Mouse (Mus musculus) forebrain, embryonic 13.5 days (tissue): Measurements from ENCODE around the gene Tgfb3. TPM values are rescaled to one million over a fixed set of nuclear protein-coding genes. Genes with fewer than 3 reads are reported as not detected.
A peak's percentile ranks its signal among the peaks of the same experiment; 100 is the strongest.

Experiments used
- ATAC-seq: fragments of 200-750 bp; cut with Nextera tagmentation; 2 replicates; pipeline ENCODE4 v1.8.0; 2017
- H3K27ac ChIP-seq: fragments of 300-500 bp; sonication (generic); 2 replicates; pipeline ENCODE4 v1.5.1; 2015; ENCODE audit warnings: inconsistent platforms, mild to moderate bottlenecking, moderate library complexity
- H3K27me3 ChIP-seq: fragments of 300-500 bp; sonication (generic); 2 replicates; pipeline ENCODE4 v1.6.1; 2015; ENCODE audit warnings: mild to moderate bottlenecking, inconsistent platforms
- H3K36me3 ChIP-seq: fragments of 300-500 bp; sonication (generic); 2 replicates; pipeline ENCODE4 v1.6.1; 2015; ENCODE audit warnings: mild to moderate bottlenecking, inconsistent platforms; ENCODE audit not compliant: poor library complexity, severe bottlenecking
- H3K4me1 ChIP-seq: fragments of 300-500 bp; sonication (generic); 2 replicates; pipeline ENCODE4 v1.6.1; 2015; ENCODE audit warnings: inconsistent platforms
- H3K4me2 ChIP-seq: fragments of 300-500 bp; sonication (generic); 2 replicates; pipeline ENCODE4 v1.6.1; 2015; ENCODE audit warnings: inconsistent platforms, mild to moderate bottlenecking, moderate library complexity
- H3K4me3 ChIP-seq: fragments of 300-500 bp; sonication (generic); 2 replicates; pipeline ENCODE4 v1.5.1; 2015; ENCODE audit warnings: mild to moderate bottlenecking, inconsistent platforms
- H3K9ac ChIP-seq: fragments of 300-500 bp; sonication (generic); 2 replicates; pipeline ENCODE4 v1.6.1; 2015; ENCODE audit warnings: mild to moderate bottlenecking, inconsistent platforms
- H3K9me3 ChIP-seq: fragments of 300-500 bp; sonication (generic); replicated peaks from 2 replicates; pipeline ENCODE4 v1.6.1; 2016; ENCODE audit warnings: inconsistent platforms
- WGBS: fragments of 180-500 bp; shearing (Covaris S2); methylation state at CpG from one replicate; pipeline ENCODE4 v1.1.7; 2015; 5-methylcytosine and 5-hydroxymethylcytosine counted together
- polyA plus RNA-seq: library from polyadenylated mRNA; unstranded; fragments of >200 nt; fragmentation: Nextera tagmentation; extraction: Ambion mirVana; gene quantifications from 2 replicates; pipeline ENCODE4 v1.2.1, GENCODE M21; 2015

Gene Tgfb3
- polyA plus RNA-seq, 1 experiment from 2014 or later, result 5.7 TPM

GRCm38 (mm10) chr12:86078176-86078552 is 677 bp downstream of the Tgfb3 start:
- peak overlapping the region; percentile 65 for H3K9ac ChIP-seq
- no peak for ATAC-seq
- 11% methylated on average over 9 of the region's 9 CpGs for WGBS
- H3K4me2 ChIP-seq, result peak overlapping the region; percentile 78
- no peaks in the 10 kb centered on the region for H3K9me3 ChIP-seq
- H3K27me3 ChIP-seq, result peaks cover 24% of the 10 kb centered on the region
- peaks cover 30% of the 10 kb centered on the region for H3K4me1 ChIP-seq
- H3K4me3 ChIP-seq, result peak overlapping the region; percentile 49
- peak overlapping the region; percentile 25; the same call in 1 of the 2 replicates for H3K27ac ChIP-seq
- H3K36me3 ChIP-seq, result no peaks in the 10 kb centered on the region

GRCm38 (mm10) chr12:86077736-86078135 is 1.1 kb downstream of the Tgfb3 start:
- ATAC-seq, result no peak
- WGBS, result 24% methylated on average over 11 of the region's 11 CpGs
- Histone ChIP-seq H3K27ac (peak overlapping the region; percentile 25; the same call in 1 of the 2 replicates), H3K4me3 (peak overlapping the region; percentile 49), H3K27me3 (peaks cover 24% of the 10 kb centered on the region), H3K4me2 (peak overlapping the region; percentile 78), H3K36me3 (no peaks in the 10 kb centered on the region), H3K4me1 (peaks cover 26% of the 10 kb centered on the region), H3K9me3 (no peaks in the 10 kb centered on the region), H3K9ac (peak overlapping the region; percentile 65)

GRCm38 (mm10) chr12:86077322-86077721 is 1.5 kb downstream of the Tgfb3 start:
- H3K4me3 ChIP-seq, result peak overlapping the region; percentile 49
- WGBS, result 31% methylated on average over 8 of the region's 8 CpGs
- H3K9me3 ChIP-seq, result no peaks in the 10 kb centered on the region
- H3K9ac ChIP-seq, result peak overlapping the region; percentile 65
- ATAC-seq, result no peak
- peaks cover 26% of the 10 kb centered on the region for H3K4me1 ChIP-seq
- peaks cover 24% of the 10 kb centered on the region for H3K27me3 ChIP-seq
- no peaks in the 10 kb centered on the region for H3K36me3 ChIP-seq
- H3K27ac ChIP-seq, result 0 out of 2 replicates have a peak overlapping the region, but pooled peaks have one; percentile 25
- peak overlapping the region; percentile 78 for H3K4me2 ChIP-seq

GRCm38 (mm10) chr12:86076321-86076901 is 2.4 kb downstream of the Tgfb3 start:
- Histone ChIP-seq H3K9me3 (no peaks in the 10 kb centered on the region), H3K36me3 (no peaks in the 10 kb centered on the region), H3K27ac (no peak overlapping the region), H3K27me3 (peaks cover 24% of the 10 kb centered on the region), H3K9ac (no peak overlapping the region), H3K4me2 (peak overlapping the region; percentile 78), H3K4me1 (peaks cover 26% of the 10 kb centered on the region), H3K4me3 (peak overlapping the region; percentile 49)
- WGBS, result 7% methylated on average over 13 of the region's 13 CpGs
- no peak for ATAC-seq

GRCm38 (mm10) chr12:86075358-86075757 is 3.5 kb downstream of the Tgfb3 start:
- H3K27me3 ChIP-seq, result peaks cover 24% of the 10 kb centered on the region
- 82% methylated on average over 7 of the region's 7 CpGs for WGBS
- no peaks in the 10 kb centered on the region for H3K36me3 ChIP-seq
- no peak overlapping the region for H3K9ac ChIP-seq
- no peak for ATAC-seq
- H3K4me2 ChIP-seq, result peak overlapping the region; percentile 78
- peak overlapping the region; percentile 49; the same call in 1 of the 2 replicates for H3K4me3 ChIP-seq
- H3K9me3 ChIP-seq, result no peaks in the 10 kb centered on the region
- peaks cover 31% of the 10 kb centered on the region for H3K4me1 ChIP-seq
- no peak overlapping the region for H3K27ac ChIP-seq

GRCm38 (mm10) chr12:86074681-86075080 is 4.2 kb downstream of the Tgfb3 start:
- 86% methylated on average over 12 of the region's 12 CpGs for WGBS
- Histone ChIP-seq H3K9ac (no peak overlapping the region), H3K27ac (no peak overlapping the region), H3K4me2 (no peak overlapping the region), H3K4me3 (no peak overlapping the region), H3K9me3 (no peaks in the 10 kb centered on the region), H3K36me3 (no peaks in the 10 kb centered on the region), H3K27me3 (peaks cover 24% of the 10 kb centered on the region), H3K4me1 (peaks cover 31% of the 10 kb centered on the region)
- ATAC-seq, result no peak

- peak; percentile 95 for ATAC-seq
- no peak overlapping the region for H3K4me2 ChIP-seq
- peak overlapping the region; percentile 73 for H3K27ac ChIP-seq
- WGBS, result 28% methylated on average over 6 of the region's 6 CpGs
- H3K4me1 ChIP-seq, result peaks cover 9% of the 10 kb centered on the region
- no peak overlapping the region for H3K9ac ChIP-seq
- H3K36me3 ChIP-seq, result peaks cover 4% of the 10 kb centered on the region; the same call in 1 of the 2 replicates
- H3K27me3 ChIP-seq, result peaks cover 10% of the 10 kb centered on the region; the same call in 1 of the 2 replicates
- H3K4me3 ChIP-seq, result no peak overlapping the region
- no peaks in the 10 kb centered on the region for H3K9me3 ChIP-seq
Measured at GRCm38 (mm10) chr12:86071432-86071831, 7.4 kb downstream of the Tgfb3 start.

GRCm38 (mm10) chr12:86064796-86065195 is 14.0 kb downstream of the Tgfb3 start:
- Histone ChIP-seq H3K36me3 (peaks cover 10% of the 10 kb centered on the region; the same call in 1 of the 2 replicates), H3K27ac (no peak overlapping the region), H3K27me3 (no peaks in the 10 kb centered on the region), H3K9me3 (no peaks in the 10 kb centered on the region), H3K9ac (no peak overlapping the region), H3K4me1 (no peaks in the 10 kb centered on the region), H3K4me3 (no peak overlapping the region), H3K4me2 (no peak overlapping the region)
- ATAC-seq, result no peak

- no peak overlapping the region for H3K4me3 ChIP-seq
- no peak overlapping the region for H3K4me2 ChIP-seq
- no peak overlapping the region for H3K9ac ChIP-seq
- H3K36me3 ChIP-seq, result peaks cover 9% of the 10 kb centered on the region; the same call in 1 of the 2 replicates
- no peaks in the 10 kb centered on the region for H3K4me1 ChIP-seq
- WGBS, result 88% methylated on average over 6 of the region's 6 CpGs
- no peaks in the 10 kb centered on the region for H3K27me3 ChIP-seq
- no peak for ATAC-seq
- no peak overlapping the region for H3K27ac ChIP-seq
- H3K9me3 ChIP-seq, result no peaks in the 10 kb centered on the region
Measured at GRCm38 (mm10) chr12:86059341-86059740, 19.5 kb downstream of the Tgfb3 start.

GRCm38 (mm10) chr12:86057516-86057915 is 21.3 kb downstream of the Tgfb3 start:
- Histone ChIP-seq H3K27ac (no peak overlapping the region), H3K9me3 (no peaks in the 10 kb centered on the region), H3K4me3 (no peak overlapping the region), H3K4me1 (no peaks in the 10 kb centered on the region), H3K9ac (no peak overlapping the region), H3K4me2 (no peak overlapping the region), H3K27me3 (no peaks in the 10 kb centered on the region), H3K36me3 (peaks cover 9% of the 10 kb centered on the region; the same call in 1 of the 2 replicates)
- 87% methylated on average over 8 of the region's 8 CpGs for WGBS
- no peak for ATAC-seq

GRCm38 (mm10) chr12:86056976-86057375 is 21.9 kb downstream of the Tgfb3 start:
- Histone ChIP-seq H3K27me3 (no peaks in the 10 kb centered on the region), H3K9me3 (no peaks in the 10 kb centered on the region), H3K4me1 (no peaks in the 10 kb centered on the region), H3K4me2 (no peak overlapping the region), H3K27ac (no peak overlapping the region), H3K9ac (no peak overlapping the region), H3K36me3 (peaks cover 8% of the 10 kb centered on the region; the same call in 1 of the 2 replicates), H3K4me3 (no peak overlapping the region)
- ATAC-seq, result no peak
- WGBS, result 90% methylated on average over 8 of the region's 8 CpGs

- H3K27me3 ChIP-seq, result no peaks in the 10 kb centered on the region
- 0 out of 2 replicates have a peak, but pooled peaks cover 3% of the 10 kb centered on the region for H3K36me3 ChIP-seq
- no peak overlapping the region for H3K4me3 ChIP-seq
- H3K9ac ChIP-seq, result no peak overlapping the region
- ATAC-seq, result no peak
- H3K9me3 ChIP-seq, result no peaks in the 10 kb centered on the region
- H3K27ac ChIP-seq, result no peak overlapping the region
- H3K4me2 ChIP-seq, result no peak overlapping the region
- H3K4me1 ChIP-seq, result no peaks in the 10 kb centered on the region; the same call in 1 of the 2 replicates
- WGBS, result 95% methylated on average over 2 of the region's 2 CpGs
Measured at GRCm38 (mm10) chr12:86055306-86055705, 23.5 kb downstream of the Tgfb3 start.

GRCm38 (mm10) chr12:86051477-86051876 is 27.4 kb downstream of the Tgfb3 start:
- ATAC-seq, result no peak
- WGBS, result 92% methylated on average over 5 of the region's 5 CpGs
- no peaks in the 10 kb centered on the region; the same call in 1 of the 2 replicates for H3K4me1 ChIP-seq
- no peaks in the 10 kb centered on the region for H3K9me3 ChIP-seq
- H3K27ac ChIP-seq, result no peak overlapping the region
- no peaks in the 10 kb centered on the region for H3K27me3 ChIP-seq
- no peaks in the 10 kb centered on the region for H3K36me3 ChIP-seq
- H3K4me2 ChIP-seq, result no peak overlapping the region
- no peak overlapping the region for H3K4me3 ChIP-seq
- no peak overlapping the region for H3K9ac ChIP-seq
